Mouse (Mus musculus): ENCODE measurements around the gene Col4a2. TPM values are rescaled to one million over a fixed set of nuclear protein-coding genes. Genes with fewer than 3 reads are reported as not detected.

Col4a2 gene
- polyA plus RNA-seq, 1 experiment from 2014 or later = 11.8 TPM

DNA sequence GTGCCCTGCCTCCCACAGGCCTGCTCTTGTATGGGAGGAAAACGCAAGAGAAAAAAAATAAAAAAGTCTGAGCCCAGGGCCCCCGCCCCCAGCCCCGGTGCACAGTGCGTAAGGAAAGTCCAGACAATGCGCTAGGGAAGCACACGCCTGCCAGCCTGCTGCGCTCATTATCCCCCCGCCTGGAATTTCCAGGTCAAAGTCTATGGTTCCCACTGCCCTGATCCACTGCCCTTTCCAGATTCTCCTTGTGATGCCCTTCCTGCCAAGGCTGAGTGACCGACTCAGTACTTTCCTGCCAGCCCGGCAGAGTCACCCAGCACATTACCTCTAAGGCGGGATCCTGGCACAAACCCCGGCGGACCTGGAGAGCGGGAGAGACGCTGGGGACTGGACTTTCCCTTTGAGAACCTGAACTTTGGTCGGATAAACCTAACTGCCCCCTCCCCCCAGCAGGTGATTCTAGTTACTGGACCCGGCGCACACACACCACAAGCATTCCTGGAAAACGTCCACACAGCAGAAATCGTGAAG, 33.2 kb upstream of the Col4a2 start:
- Histone ChIP-seq H3K36me3 (no peaks in the 10 kb centered on the region), H3K9me3 (replicated peaks) (no peaks in the 10 kb centered on the region), H3K27ac (no peak overlapping the region), H3K9ac (no peak overlapping the region), H3K27me3 (replicated peaks) (peaks cover 27% of the 10 kb centered on the region), H3K4me2 (peak overlapping the region; percentile 26), H3K4me1 (peaks cover 16% of the 10 kb centered on the region), H3K4me3 (no peak overlapping the region)
- 35% methylated on average over 20 of the region's 20 CpGs for WGBS (ENCODE audit: insufficient replicate concordance)
- peak; percentile 61; the same call in 1 of the 2 replicates for ATAC-seq

DNA sequence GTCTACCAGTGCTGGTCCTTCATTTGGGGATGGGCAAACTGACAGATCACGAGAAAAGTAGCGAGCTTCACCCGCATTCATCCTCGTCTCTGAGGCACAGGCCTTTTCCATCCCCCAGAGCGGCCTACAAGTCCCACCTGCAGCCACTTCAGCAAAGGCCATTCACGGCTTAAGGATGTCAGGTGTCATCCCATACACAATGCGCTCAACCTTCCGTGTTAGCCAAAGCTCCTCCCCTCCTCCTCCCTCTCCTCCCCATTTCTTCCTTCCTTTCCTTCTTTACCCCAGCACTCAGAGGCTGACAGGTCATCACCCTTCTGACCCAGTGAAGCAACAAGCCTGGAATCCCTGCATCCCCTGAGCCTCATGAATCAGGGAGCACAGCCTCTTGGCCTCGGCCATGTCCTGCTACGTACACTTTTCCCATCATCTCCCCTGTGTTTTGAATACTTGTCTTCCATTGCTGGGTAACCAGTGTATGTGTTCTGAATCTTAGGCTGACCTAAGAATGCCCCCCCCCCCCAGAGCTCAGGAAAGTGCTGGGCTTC, 31.8 kb upstream of the Col4a2 start:
- Histone ChIP-seq H3K9me3 (replicated peaks) (no peaks in the 10 kb centered on the region), H3K4me2 (no peak overlapping the region), H3K9ac (no peak overlapping the region), H3K27me3 (replicated peaks) (peaks cover 24% of the 10 kb centered on the region), H3K4me1 (peaks cover 16% of the 10 kb centered on the region), H3K36me3 (no peaks in the 10 kb centered on the region), H3K27ac (no peak overlapping the region), H3K4me3 (no peak overlapping the region)
- no peak for ATAC-seq
- 68% methylated on average over 10 of the region's 10 CpGs for WGBS (ENCODE audit: insufficient replicate concordance)

- no peak for ATAC-seq
- H3K4me1 ChIP-seq = peaks cover 16% of the 10 kb centered on the region
- WGBS (ENCODE audit: insufficient replicate concordance) = 70% methylated on average over 10 of the region's 10 CpGs
- H3K9me3 ChIP-seq (replicated peaks) = no peaks in the 10 kb centered on the region
- peaks cover 24% of the 10 kb centered on the region for H3K27me3 ChIP-seq (replicated peaks)
- no peak overlapping the region for H3K9ac ChIP-seq
- no peaks in the 10 kb centered on the region for H3K36me3 ChIP-seq
- H3K27ac ChIP-seq = no peak overlapping the region
- no peak overlapping the region for H3K4me3 ChIP-seq
- H3K4me2 ChIP-seq = no peak overlapping the region
Observed at GRCm38 (mm10) chr8:11282139-11282538, 30.5 kb upstream of the Col4a2 start.

DNA sequence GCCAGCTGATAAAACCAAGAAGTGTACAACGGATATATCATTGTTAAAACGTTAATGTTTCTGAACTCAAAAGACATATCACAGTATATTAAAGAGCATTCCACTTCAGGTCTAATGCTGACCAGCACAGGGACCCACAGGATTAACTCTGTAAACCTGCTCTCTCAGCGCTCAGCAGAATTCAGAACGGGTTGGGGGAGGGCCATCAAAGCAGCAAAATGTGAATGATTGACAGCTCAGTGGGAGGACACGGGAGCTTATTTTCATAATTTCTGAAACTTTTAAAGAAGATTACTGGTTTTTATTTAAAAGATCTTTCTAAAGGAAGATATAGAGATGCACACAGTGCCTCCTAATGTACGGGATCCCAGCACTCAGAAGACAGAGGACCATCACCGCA, 29.9 kb upstream of the Col4a2 start:
- H3K4me2 ChIP-seq = no peak overlapping the region
- no peak overlapping the region for H3K9ac ChIP-seq
- 66% methylated on average over 7 of the region's 7 CpGs for WGBS (ENCODE audit: insufficient replicate concordance)
- H3K9me3 ChIP-seq (replicated peaks) = no peaks in the 10 kb centered on the region
- no peaks in the 10 kb centered on the region for H3K36me3 ChIP-seq
- no peak overlapping the region for H3K27ac ChIP-seq
- H3K4me1 ChIP-seq = peaks cover 15% of the 10 kb centered on the region
- no peak for ATAC-seq
- peaks cover 24% of the 10 kb centered on the region for H3K27me3 ChIP-seq (replicated peaks)
- H3K4me3 ChIP-seq = no peak overlapping the region

DNA sequence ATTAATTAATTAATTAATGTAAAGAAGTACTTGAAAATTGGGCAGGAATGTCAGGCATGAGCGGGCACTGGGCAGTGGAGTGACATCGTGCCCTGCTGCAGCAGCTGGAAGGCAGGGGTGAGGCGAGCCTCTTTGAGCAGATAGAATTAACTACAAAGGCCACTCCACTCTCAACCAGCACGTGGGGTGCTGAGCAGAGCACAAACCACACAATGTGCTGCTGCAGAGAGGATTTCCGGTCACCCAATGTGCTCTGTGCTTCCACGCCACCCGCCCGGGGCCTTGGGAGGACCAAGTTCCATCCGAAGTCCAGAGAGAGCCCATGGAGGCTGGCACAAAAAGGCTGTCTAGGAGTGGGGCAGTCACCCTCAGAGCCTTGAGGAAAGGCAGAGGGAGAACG, 29.4 kb upstream of the Col4a2 start:
- 47% methylated on average over 10 of the region's 10 CpGs for WGBS (ENCODE audit: insufficient replicate concordance)
- no peak overlapping the region for H3K4me3 ChIP-seq
- H3K27me3 ChIP-seq (replicated peaks) = peaks cover 19% of the 10 kb centered on the region
- H3K4me2 ChIP-seq = no peak overlapping the region
- no peak overlapping the region for H3K27ac ChIP-seq
- H3K4me1 ChIP-seq = peaks cover 10% of the 10 kb centered on the region
- no peaks in the 10 kb centered on the region for H3K36me3 ChIP-seq
- no peak overlapping the region for H3K9ac ChIP-seq
- no peak for ATAC-seq
- H3K9me3 ChIP-seq (replicated peaks) = no peaks in the 10 kb centered on the region

- H3K36me3 ChIP-seq = no peaks in the 10 kb centered on the region
- no peak overlapping the region for H3K27ac ChIP-seq
- no peaks in the 10 kb centered on the region; the same call in 1 of the 2 replicates for H3K27me3 ChIP-seq (replicated peaks)
- no peaks in the 10 kb centered on the region; the same call in 1 of the 2 replicates for H3K4me1 ChIP-seq
- H3K4me3 ChIP-seq = no peak overlapping the region
- H3K9me3 ChIP-seq (replicated peaks) = no peaks in the 10 kb centered on the region
- 54% methylated on average over 4 of the region's 4 CpGs for WGBS (ENCODE audit: insufficient replicate concordance)
- no peak for ATAC-seq
- H3K4me2 ChIP-seq = no peak overlapping the region
- no peak overlapping the region for H3K9ac ChIP-seq
Observed at GRCm38 (mm10) chr8:11285437-11285836, 27.2 kb upstream of the Col4a2 start.

DNA sequence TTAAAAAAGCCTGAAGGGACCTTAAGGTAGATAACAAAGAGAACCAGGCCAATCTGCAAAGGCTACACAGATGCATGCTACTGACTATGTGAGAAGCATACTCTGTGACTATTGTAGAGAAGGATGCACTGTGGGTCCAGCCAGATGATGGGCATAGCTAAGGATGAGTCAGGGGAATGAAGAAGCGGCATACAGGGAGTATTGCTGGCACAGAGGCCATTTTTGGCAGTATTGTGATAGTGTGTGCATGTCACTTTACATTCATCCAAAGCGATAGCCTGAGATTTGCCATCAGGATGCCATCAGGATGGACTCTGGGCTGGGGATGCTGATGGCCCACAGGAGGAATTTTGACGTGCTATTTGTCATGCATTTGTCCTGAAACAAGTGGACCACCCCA, 25.5 kb upstream of the Col4a2 start:
- H3K4me2 ChIP-seq = no peak overlapping the region
- WGBS (ENCODE audit: insufficient replicate concordance) = 58% methylated on average over 3 of the region's 3 CpGs
- no peaks in the 10 kb centered on the region for H3K36me3 ChIP-seq
- ATAC-seq = no peak
- H3K27ac ChIP-seq = no peak overlapping the region
- no peaks in the 10 kb centered on the region for H3K27me3 ChIP-seq (replicated peaks)
- no peaks in the 10 kb centered on the region for H3K9me3 ChIP-seq (replicated peaks)
- no peak overlapping the region for H3K9ac ChIP-seq
- H3K4me1 ChIP-seq = no peaks in the 10 kb centered on the region; the same call in 1 of the 2 replicates
- H3K4me3 ChIP-seq = no peak overlapping the region

GRCm38 (mm10) chr8:11288286-11288685, 24.3 kb upstream of the Col4a2 start:
- H3K36me3 ChIP-seq = no peaks in the 10 kb centered on the region
- ATAC-seq = no peak
- no peaks in the 10 kb centered on the region for H3K9me3 ChIP-seq (replicated peaks)
- no peak overlapping the region for H3K9ac ChIP-seq
- H3K27ac ChIP-seq = no peak overlapping the region
- no peaks in the 10 kb centered on the region for H3K27me3 ChIP-seq (replicated peaks)
- no peak overlapping the region for H3K4me3 ChIP-seq
- no peaks in the 10 kb centered on the region; the same call in 1 of the 2 replicates for H3K4me1 ChIP-seq
- WGBS (ENCODE audit: insufficient replicate concordance) = 59% methylated on average over 6 of the region's 6 CpGs
- H3K4me2 ChIP-seq = no peak overlapping the region

- Histone ChIP-seq H3K4me2 (no peak overlapping the region), H3K4me3 (no peak overlapping the region), H3K9me3 (replicated peaks) (no peaks in the 10 kb centered on the region), H3K36me3 (no peaks in the 10 kb centered on the region), H3K27ac (no peak overlapping the region), H3K4me1 (no peaks in the 10 kb centered on the region), H3K9ac (no peak overlapping the region), H3K27me3 (replicated peaks) (no peaks in the 10 kb centered on the region)
- ATAC-seq = no peak
- 14% methylated on average over 1 of the region's 1 CpGs for WGBS (ENCODE audit: insufficient replicate concordance)
Observed at GRCm38 (mm10) chr8:11290533-11290932, 22.1 kb upstream of the Col4a2 start.

DNA sequence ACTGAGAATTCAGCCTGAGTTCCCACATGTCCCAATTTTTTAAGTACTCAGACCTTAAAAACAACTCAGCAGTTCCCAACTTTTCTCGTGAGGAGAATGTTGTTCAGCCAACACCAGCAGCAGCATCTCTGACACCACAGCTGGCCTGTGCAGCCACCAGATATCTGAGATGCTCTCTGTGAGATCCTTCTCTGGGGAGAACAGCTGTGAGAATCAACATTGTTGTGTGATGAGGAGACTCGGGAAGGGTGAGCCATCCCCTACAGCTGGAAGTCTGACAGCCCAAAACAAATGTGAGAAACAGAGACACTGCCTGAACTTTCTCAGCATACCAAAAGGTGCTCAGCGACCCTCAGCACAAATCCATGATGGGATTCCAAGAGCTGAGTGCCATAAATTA, 20.0 kb upstream of the Col4a2 start:
- 42% methylated on average over 3 of the region's 3 CpGs for WGBS (ENCODE audit: insufficient replicate concordance)
- no peak for ATAC-seq
- H3K36me3 ChIP-seq = no peaks in the 10 kb centered on the region
- no peak overlapping the region for H3K9ac ChIP-seq
- H3K4me3 ChIP-seq = no peak overlapping the region
- no peaks in the 10 kb centered on the region for H3K27me3 ChIP-seq (replicated peaks)
- no peak overlapping the region for H3K4me2 ChIP-seq
- H3K9me3 ChIP-seq (replicated peaks) = no peaks in the 10 kb centered on the region
- no peak overlapping the region for H3K27ac ChIP-seq
- H3K4me1 ChIP-seq = no peaks in the 10 kb centered on the region

GRCm38 (mm10) chr8:11296282-11296943, 16.2 kb upstream of the Col4a2 start:
- Histone ChIP-seq H3K9me3 (replicated peaks) (no peaks in the 10 kb centered on the region), H3K27me3 (replicated peaks) (no peaks in the 10 kb centered on the region), H3K4me3 (no peak overlapping the region), H3K4me2 (no peak overlapping the region), H3K4me1 (no peaks in the 10 kb centered on the region), H3K9ac (no peak overlapping the region), H3K27ac (no peak overlapping the region), H3K36me3 (no peaks in the 10 kb centered on the region)
- 63% methylated on average over 10 of the region's 10 CpGs for WGBS (ENCODE audit: insufficient replicate concordance)
- ATAC-seq = no peak

DNA sequence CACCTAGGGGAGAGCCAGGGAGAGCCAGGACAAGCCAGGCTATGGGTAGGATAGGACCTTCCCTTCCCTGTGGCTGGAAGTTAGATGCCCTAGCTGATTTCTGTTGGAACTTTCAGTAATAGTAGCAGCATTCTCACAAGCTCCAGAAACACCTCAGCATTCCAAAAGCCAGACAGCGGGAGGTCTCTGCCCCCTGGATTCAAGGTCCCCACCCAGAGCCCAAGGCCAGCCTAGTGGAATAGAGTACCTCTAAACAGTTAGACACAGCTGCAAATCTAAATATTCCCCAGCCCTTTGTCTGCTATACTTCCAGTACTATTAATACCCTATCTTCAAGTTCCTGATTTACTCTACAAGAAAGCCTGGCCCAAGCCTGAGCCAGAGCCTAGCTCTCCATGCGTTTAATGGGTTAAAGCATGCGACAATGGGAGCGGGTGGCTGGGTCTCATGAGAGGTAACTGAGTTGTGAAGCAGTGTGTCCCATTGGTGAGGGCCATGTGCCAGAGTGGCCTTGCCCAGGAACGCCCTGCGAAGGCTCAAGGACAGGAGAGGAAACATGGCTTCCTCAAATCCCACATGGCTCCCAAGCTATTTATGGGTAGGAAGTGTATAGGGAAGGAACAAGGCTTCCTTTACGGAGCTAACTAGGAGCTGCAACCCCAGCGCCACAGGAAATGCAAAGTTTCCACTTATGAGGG, 15.3 kb upstream of the Col4a2 start:
- Histone ChIP-seq H3K4me2 (no peak overlapping the region), H3K9me3 (replicated peaks) (no peaks in the 10 kb centered on the region), H3K9ac (no peak overlapping the region), H3K4me3 (no peak overlapping the region), H3K27me3 (replicated peaks) (no peaks in the 10 kb centered on the region), H3K36me3 (no peaks in the 10 kb centered on the region), H3K27ac (no peak overlapping the region), H3K4me1 (no peaks in the 10 kb centered on the region)
- WGBS (ENCODE audit: insufficient replicate concordance) = 48% methylated on average over 8 of the region's 8 CpGs
- no peak for ATAC-seq
